Comparison of ENCODE assay signal across 8 mouse cellular contexts in genomic region chr14:57910501-57911068, GRCm38 (mm10). TPM values are rescaled to one million over a fixed set of nuclear protein-coding genes. Genes with fewer than 3 reads are reported as not detected.
A peak's percentile ranks its signal among the peaks of the same experiment; 100 is the strongest.
DNase-seq lines count a peak whose midpoint lies in the region; ATAC-seq and TF ChIP-seq lines count a peak whose summit lies in the region.

No protein-coding gene starts in this region.

- no peaks in the 10 kb centered on the region for H3K9me3 ChIP-seq in ES-E14 (ENCODE audit: control insufficient read depth, insufficient read depth, low read depth, low read length)
- H3K9me3 ChIP-seq in forebrain, embryonic 14.5 days (replicated peaks; ENCODE audit: control insufficient read depth, low read length): no peaks in the 10 kb centered on the region
- H3K9me3 ChIP-seq in neural tube, embryonic 15.5 days (replicated peaks): no peaks in the 10 kb centered on the region

- H3K4me2 ChIP-seq in forebrain, embryonic 14.5 days (ENCODE audit: low read length): peak overlapping the region; percentile 52
- H3K4me2 ChIP-seq in neural tube, embryonic 15.5 days: peak overlapping the region; percentile 61

- H3K4me1 ChIP-seq in ES-E14 (ENCODE audit: control insufficient read depth in 2 of 2, insufficient read depth in 2 of 2, low read length in 2 of 2, poor library complexity in 1 of 2): peaks cover 19 to 23% of the 10 kb centered on the region in 2 experiments
- no peaks in the 10 kb centered on the region for H3K4me1 ChIP-seq in forebrain, embryonic 14.5 days (ENCODE audit: control insufficient read depth, insufficient read depth, low read length)
- H3K4me1 ChIP-seq in lung, adult 2 months (ENCODE audit: control insufficient read depth, insufficient read depth, low read length): peaks cover 8% of the 10 kb centered on the region
- H3K4me1 ChIP-seq in neural tube, embryonic 15.5 days: 0 out of 2 replicates have a peak, but pooled peaks cover 5% of the 10 kb centered on the region

- H3K9ac ChIP-seq in ES-E14 (ENCODE audit: insufficient read depth, low read depth, low read length, poor library complexity, severe bottlenecking): 0 out of 2 replicates have a peak overlapping the region, but pooled peaks have one; percentile 43
- H3K9ac ChIP-seq in forebrain, embryonic 14.5 days (ENCODE audit: low read length): peak overlapping the region; percentile 53
- peak overlapping the region; percentile 33 for H3K9ac ChIP-seq in neural tube, embryonic 15.5 days (replicated peaks)

- no peaks in the 10 kb centered on the region for H3K27me3 ChIP-seq in forebrain, embryonic 14.5 days (replicated peaks; ENCODE audit: control insufficient read depth, insufficient read depth, low read length)
- no peaks in the 10 kb centered on the region for H3K27me3 ChIP-seq in neural tube, embryonic 15.5 days (replicated peaks)

- 19% methylated on average over 26 of the region's 26 CpGs for WGBS in forebrain, embryonic 14.5 days
- 13% methylated on average over 26 of the region's 26 CpGs for WGBS in large intestine, adult 2 months
- 18% methylated on average over 26 of the region's 26 CpGs for WGBS in lung, adult 2 months
- WGBS in neural tube, embryonic 15.5 days: 21% methylated on average over 26 of the region's 26 CpGs

- intact Hi-C loops in heart, postnatal 14 days (cut with DNase I): loop anchor here (1.0 kb wide), 1 partner anchor 230 kb away; no protein-coding TSS in a partner anchor

- DNase-seq in ES-E14 (ENCODE audit: low read depth, low spot score): peak; percentile 87
- peak; percentile 78 for DNase-seq in cerebellum, adult 11 months
- DNase-seq in forebrain, embryonic 14.5 days (ENCODE audit: low spot score): peak; percentile 92
- DNase-seq in heart, postnatal 14 days: peak; percentile 86
- DNase-seq in large intestine, adult 2 months (ENCODE audit: low read depth, low spot score): peak; percentile 95
- DNase-seq in lung, adult 2 months: peak; percentile 82
- peak; percentile 88 for DNase-seq in testis, postnatal 10 days (ENCODE audit: low spot score)

- no peak overlapping the region for H3K27ac ChIP-seq in ES-E14 (ENCODE audit: insufficient read depth, low read depth, low read length, poor library complexity, severe bottlenecking)
- H3K27ac ChIP-seq in forebrain, embryonic 14.5 days (ENCODE audit: low read depth, low read length): no peak overlapping the region
- 0 out of 2 replicates have a peak overlapping the region, but pooled peaks have one; percentile 28 for H3K27ac ChIP-seq in neural tube, embryonic 15.5 days (replicated peaks)

- in situ Hi-C loops in ES-E14 (cut with MboI; ENCODE audit: low sequenced_read_pairs in 2 of 2, unreplicated experiment in 2 of 2): loop anchor here in 1 of 2 experiments (25.0 kb wide), 1 partner anchor 223 kb away; no protein-coding TSS in a partner anchor

- peak; percentile 82 for TF ChIP-seq CTCF in lung, adult 2 months (IDR thresholded peaks at IDR 0.05; ENCODE audit: insufficient read depth, low read length)

- TF ChIP-seq POLR2A in lung, adult 2 months (IDR thresholded peaks at IDR 0.05; ENCODE audit: borderline replicate concordance, extremely low read depth, low read depth, low read length): no peak

- peak overlapping the region in 1 of 2 experiments; percentile 15; a peak in 2 of 4 replicates for H3K4me3 ChIP-seq in ES-E14 (ENCODE audit: insufficient read depth in 1 of 2, low read depth in 1 of 2, low read length in 2 of 2, poor library complexity in 1 of 2, severe bottlenecking in 1 of 2)
- peak overlapping the region; percentile 21 for H3K4me3 ChIP-seq in forebrain, embryonic 14.5 days (ENCODE audit: low read depth, low read length)
- H3K4me3 ChIP-seq in lung, adult 2 months (replicated peaks; ENCODE audit: extremely low read depth, low read depth, low read length): peak overlapping the region; percentile 2
- H3K4me3 ChIP-seq in neural tube, embryonic 15.5 days (replicated peaks): peak overlapping the region; percentile 37

- H3K36me3 ChIP-seq in ES-E14 (ENCODE audit: control insufficient read depth, insufficient read depth, low read length, poor library complexity, severe bottlenecking): no peaks in the 10 kb centered on the region
- 0 out of 2 replicates have a peak, but pooled peaks cover 1% of the 10 kb centered on the region for H3K36me3 ChIP-seq in forebrain, embryonic 14.5 days (ENCODE audit: control insufficient read depth, insufficient read depth, low read length)
- H3K36me3 ChIP-seq in neural tube, embryonic 15.5 days: peaks cover 7% of the 10 kb centered on the region

- ATAC-seq in forebrain, embryonic 14.5 days: peak; percentile 92
- ATAC-seq in neural tube, embryonic 15.5 days (ENCODE audit: low FRiP score): peak; percentile 89

TF ChIP-seq in ES-E14, 5 proteins besides CTCF, POLR2A, EP300 and RAD21:
- peak; percentile 85; the same call in 1 of the 2 replicates for TF ChIP-seq ZC3H11A (IDR thresholded peaks at IDR 0.05; ENCODE audit: borderline replicate concordance, low read depth, low read length)
- no peak for TF ChIP-seq CHD2 (IDR thresholded peaks at IDR 0.05; ENCODE audit: low read depth, low read length)
- TF ChIP-seq HCFC1 (IDR thresholded peaks at IDR 0.05; ENCODE audit: borderline replicate concordance, insufficient read depth, low read length): peak; percentile 18; the same call in 1 of the 2 replicates
- TF ChIP-seq ZNF384 (IDR thresholded peaks at IDR 0.05; ENCODE audit: low read depth, low read length): no peak
- no peak for TF ChIP-seq MAFK (IDR thresholded peaks at IDR 0.05; ENCODE audit: insufficient read depth, low read depth, low read length)

RNA-seq across cellular contexts. Expression of gene Zdhhc20, which starts 20.5 kb away (rescaled TPM):
- 22.7 and 35.1 TPM in 2 replicates for total RNA-seq in ES-E14 (2012; rRNA removed)
- polyA plus RNA-seq in forebrain, embryonic 14.5 days (2014; fragmentation: Nextera tagmentation; extraction: Ambion mirVana): 29.7 and 37.1 TPM in 2 replicates
- total RNA-seq in heart, postnatal 14 days (2021): 10 to 100 TPM; 12.4 to 16.5 TPM
- polyA plus RNA-seq in large intestine, adult 2 months (2012; rRNA removed): 5.2 and 7.3 TPM in 2 replicates
- polyA plus RNA-seq in lung, adult 2 months (2012; rRNA removed): 6.2 and 9.4 TPM in 2 replicates
- polyA plus RNA-seq in neural tube, embryonic 15.5 days (2015; fragmentation: Nextera tagmentation; extraction: Ambion mirVana): 40.7 and 46.2 TPM in 2 replicates
